Mouse (Mus musculus) left cerebral cortex, adult 18-20 months (tissue): ENCODE measurements at regions not wholly inside any gene's neighbourhood (a gene's known extent, or its start where the extent isn't known, plus 50 kb on each side); places are given as distances from the start of the nearest gene placed in this dataset.
"Not testable (repeated sequence)": the region's sequence is repeated elsewhere in the genome, so short reads cannot be mapped to it uniquely, and the experiment has no call there.

Experiments used
- DNase-seq, 2 experiments: peaks; one replicate each; pipeline ENCODE4 v3.0.0; 2021 to 2022; ENCODE audit warnings: low spot score in 2 of 2, mixed read lengths in 1 of 2

- not testable (repeated sequence) for DNase-seq
These were observed 73.3 kb downstream of the Gm31371 start for GRCm38 (mm10) chr8:19976461-19976860.

- DNase-seq, result peak; percentile 48 to 54
These were observed 76.5 kb downstream of the Gm31371 start for GRCm38 (mm10) chr8:19979536-19980345.

GRCm38 (mm10) chr8:19980346-19980726 lies 77.1 kb downstream of the Gm31371 start:
- peak in 1 of 2 experiments; percentile 10 for DNase-seq

GRCm38 (mm10) chr8:20008106-20008505 lies 104.9 kb downstream of the Gm31371 start:
- DNase-seq, result peak; percentile 24 to 38

- DNase-seq, result not testable (repeated sequence)
These were observed 107.8 kb downstream of the Gm31371 start for GRCm38 (mm10) chr8:20010947-20011346.

- not testable (repeated sequence) for DNase-seq
These were observed 110.1 kb downstream of the Gm31371 start for GRCm38 (mm10) chr8:20013278-20013677.

GRCm38 (mm10) chr8:20014451-20015130 lies 111.4 kb downstream of the Gm31371 start:
- DNase-seq, result not testable (repeated sequence)

GRCm38 (mm10) chr8:20015411-20016081 lies 112.4 kb downstream of the Gm31371 start:
- not testable (repeated sequence) for DNase-seq

GRCm38 (mm10) chr8:20016082-20016840 lies 113.1 kb downstream of the Gm31371 start:
- DNase-seq, result peak; percentile 31

- DNase-seq, result not testable (repeated sequence)
These were observed 122.3 kb downstream of the Gm31371 start for GRCm38 (mm10) chr8:20025521-20025920.

GRCm38 (mm10) chr8:20027956-20028355 lies 124.8 kb downstream of the Gm31371 start:
- DNase-seq, result peak; percentile 21 to 28

- not testable (repeated sequence) for DNase-seq
These were observed 126.9 kb downstream of the Gm31371 start for GRCm38 (mm10) chr8:20030131-20030530.

- DNase-seq, result peak; percentile 4 to 7
These were observed 154.4 kb downstream of the Gm31371 start for GRCm38 (mm10) chr8:20057626-20058025.

- not testable (repeated sequence) for DNase-seq
These were observed 194.9 kb downstream of the Gm31371 start for GRCm38 (mm10) chr8:20098121-20098520.

GRCm38 (mm10) chr8:20100241-20100640 lies 197.0 kb downstream of the Gm31371 start:
- not testable (repeated sequence) for DNase-seq

GRCm38 (mm10) chr8:20102374-20102773 lies 199.2 kb downstream of the Gm31371 start:
- DNase-seq, result not testable (repeated sequence)

- not testable (repeated sequence) for DNase-seq
These were observed 204.0 kb downstream of the Gm31371 start for GRCm38 (mm10) chr8:20107154-20107553.

- DNase-seq, result not testable (repeated sequence)
These were observed 213.6 kb downstream of the Gm31371 start for GRCm38 (mm10) chr8:20116785-20117184.

- DNase-seq, result not testable (repeated sequence)
These were observed 216.4 kb downstream of the Gm31371 start for GRCm38 (mm10) chr8:20119581-20119980.

GRCm38 (mm10) chr8:20120186-20120585 lies 217.0 kb downstream of the Gm31371 start:
- DNase-seq, result not testable (repeated sequence)
